Mouse (Mus musculus) induced T-regulatory cell, adult 2 months (primary cell): ENCODE measurements at regions not wholly inside any gene's neighbourhood (a gene's known extent, or its start where the extent isn't known, plus 50 kb on each side); places are given as distances from the start of the nearest gene placed in this dataset.

Source experiments
- DNase-seq: peaks from one replicate; pipeline ENCODE4 v3.0.0-alpha.2; 2012; ENCODE audit warnings: low read depth

DNA sequence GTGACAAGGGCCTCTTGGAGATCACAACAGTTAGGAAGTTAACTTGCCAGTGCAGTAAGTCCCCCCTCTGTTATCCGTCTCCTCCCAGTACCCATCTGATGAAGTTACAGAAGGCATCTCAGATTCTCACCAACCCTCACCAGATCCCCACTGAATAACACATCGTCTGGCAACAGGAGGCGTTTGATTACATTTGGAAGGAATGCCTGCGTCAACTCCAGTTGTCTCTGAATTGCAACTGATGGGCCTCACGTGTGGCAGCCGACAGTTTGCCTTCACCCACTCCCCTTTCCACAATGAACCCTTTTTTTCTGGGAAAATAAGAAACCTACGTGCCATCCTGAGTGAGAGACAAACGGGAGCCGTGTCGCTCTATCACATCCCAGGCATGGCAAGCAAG lies 64.8 kb upstream of the Bcl6 start:
- no peak for DNase-seq

DNA sequence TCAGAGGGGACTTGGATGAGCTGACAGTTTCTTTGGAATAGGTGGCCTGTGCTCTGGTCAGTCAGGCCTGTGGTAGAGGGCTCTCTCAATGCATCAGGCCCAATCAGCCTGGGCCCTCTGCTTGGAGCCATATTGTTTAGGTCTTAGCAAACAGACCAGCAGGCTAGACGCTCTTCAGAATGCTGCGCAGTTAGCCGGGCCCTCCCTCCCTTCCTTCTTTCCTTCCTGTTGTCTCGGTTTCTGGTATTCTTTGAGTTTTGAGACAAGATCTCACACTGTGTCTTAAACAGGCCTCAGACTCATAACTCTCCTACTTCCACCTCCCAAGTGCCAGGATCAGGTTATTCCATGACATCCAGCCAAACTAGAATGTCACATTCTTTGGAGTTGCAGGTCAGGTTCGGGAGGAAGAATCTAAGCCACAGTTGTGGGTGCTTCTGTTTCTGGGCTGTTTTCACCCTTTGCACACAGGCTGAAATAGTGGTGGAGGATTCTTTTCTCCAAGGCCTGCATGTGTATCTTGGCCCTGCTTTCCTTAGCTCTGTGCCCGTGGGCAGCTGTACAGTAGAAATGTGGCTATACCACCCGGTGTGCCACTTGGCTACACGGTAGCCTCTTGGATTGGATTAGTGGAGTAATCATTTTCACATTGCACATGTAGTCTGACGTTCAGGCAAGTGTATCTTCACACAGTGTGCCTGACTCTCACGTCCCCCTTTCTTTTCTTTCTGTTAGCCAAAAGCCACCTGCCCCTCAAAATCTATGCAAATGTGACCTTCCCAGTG lies 62.4 kb upstream of the Bcl6 start:
- DNase-seq: no peak

DNA sequence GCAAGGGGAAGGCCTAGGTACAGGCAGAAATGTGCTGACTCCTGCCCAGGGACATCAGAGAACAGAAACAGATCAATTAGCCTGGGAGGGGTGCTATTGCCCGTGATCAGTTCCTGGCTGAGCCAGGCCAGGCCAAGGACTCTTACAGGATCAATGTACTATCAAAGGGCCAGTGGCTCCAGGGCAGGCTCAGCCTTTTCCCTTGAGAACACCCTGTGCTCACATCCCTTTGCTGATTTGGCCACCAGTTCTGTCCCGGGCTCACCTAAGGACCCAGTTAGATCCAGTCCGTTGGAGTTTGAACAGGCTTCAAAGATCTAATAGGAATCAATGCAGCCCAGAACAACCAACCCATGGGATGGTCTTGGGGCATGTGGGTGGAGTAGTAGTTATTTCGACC lies 55.1 kb upstream of the Bcl6 start:
- DNase-seq: no peak

DNA sequence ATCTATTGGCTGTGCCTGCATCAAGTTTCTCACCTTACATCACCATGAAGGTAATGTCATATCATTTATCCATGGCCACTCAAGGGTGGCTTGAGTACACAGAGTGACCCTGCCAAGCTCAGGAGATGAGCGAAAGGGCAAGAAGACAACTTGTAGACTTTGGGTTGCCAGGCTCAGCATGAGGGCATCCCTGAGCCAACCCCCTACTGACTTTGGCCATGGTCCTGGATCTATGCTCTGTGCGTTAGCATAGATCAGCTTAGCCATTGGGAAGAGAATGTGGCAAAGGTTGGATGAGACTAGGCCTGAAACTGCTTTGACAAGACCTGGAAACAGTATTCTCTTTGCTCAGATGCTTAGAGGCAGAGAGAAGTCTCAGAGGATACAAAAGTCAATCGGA lies 54.3 kb upstream of the Bcl6 start:
- DNase-seq: no peak

DNA sequence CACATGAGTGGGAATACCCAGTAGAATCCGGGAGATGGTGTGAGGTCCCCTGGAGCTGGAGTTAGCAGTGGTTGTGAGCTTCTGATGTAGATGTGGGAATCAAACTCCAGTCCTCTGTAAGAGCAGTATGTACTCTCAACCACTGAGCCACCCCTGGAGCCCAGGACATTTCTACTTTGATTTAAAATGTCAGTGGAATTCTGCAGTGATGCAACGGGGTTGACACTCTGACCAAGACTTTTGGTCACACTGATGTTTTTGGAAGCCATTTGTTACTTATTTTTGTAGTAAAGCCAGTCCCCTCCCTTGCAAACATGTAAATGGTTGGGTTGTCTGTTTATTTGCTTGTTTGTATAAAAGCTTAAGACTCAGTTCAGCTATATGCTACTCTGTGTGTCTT lies 53.6 kb upstream of the Bcl6 start:
- no peak for DNase-seq

DNA sequence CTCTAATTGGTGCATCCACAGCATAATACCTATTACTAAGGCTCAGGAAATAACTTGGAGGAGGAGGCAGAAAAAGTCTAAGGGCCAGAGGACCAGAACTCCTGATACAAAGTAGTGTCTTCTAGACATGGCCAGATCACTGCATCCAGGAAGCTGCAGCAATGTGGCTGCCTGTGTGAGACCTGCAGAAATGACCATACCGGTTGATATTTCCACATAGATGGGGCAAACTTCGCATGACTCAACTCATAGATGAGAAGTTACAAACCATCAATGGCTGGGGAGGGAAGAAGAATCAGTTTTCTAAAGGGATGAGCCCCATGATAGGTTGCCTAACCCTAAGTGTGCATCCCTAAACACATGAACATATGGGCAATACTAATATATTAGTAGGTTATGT lies 52.8 kb upstream of the Bcl6 start:
- no peak for DNase-seq

DNA sequence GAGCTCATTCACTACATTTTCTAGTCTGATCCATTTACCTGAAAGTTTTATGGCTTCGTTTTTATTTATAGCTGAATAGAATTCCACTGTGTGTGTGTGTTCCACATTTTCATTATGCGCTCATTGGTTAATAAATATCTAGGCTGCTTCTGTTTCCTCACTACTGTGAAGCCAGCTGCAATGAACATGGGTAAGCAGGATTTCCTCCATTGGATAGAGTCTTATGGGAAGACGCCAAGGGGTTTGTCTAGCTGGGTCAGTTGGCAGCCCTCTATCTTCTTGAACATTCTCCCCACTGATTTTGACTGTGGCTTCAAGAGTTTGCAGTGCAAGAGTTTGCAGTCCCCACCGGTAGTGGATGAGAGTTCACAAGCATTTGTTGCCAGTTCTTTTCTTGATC lies 51.1 kb upstream of the Bcl6 start:
- DNase-seq: no peak
